Mouse (Mus musculus) lung, embryonic 14.5 days (tissue): ENCODE data around the gene Adam17. TPM values are rescaled to one million over a fixed set of nuclear protein-coding genes. Genes with fewer than 3 reads are reported as not detected.

Experiments
- ATAC-seq: fragments of 200-750 bp; cut with Nextera tagmentation; 2 replicates; pipeline ENCODE4 v1.8.0; 2017; ENCODE audit warnings: mild to moderate bottlenecking, moderate TSS enrichment, moderate library complexity; ENCODE audit not compliant: insufficient read depth
- DNase-seq: peaks from one replicate; pipeline ENCODE4 v3.0.0-alpha.2; 2015
- H3K27ac ChIP-seq: fragments of 300-500 bp; sonication (generic); 2 replicates; pipeline ENCODE4 v1.5.1; 2014; ENCODE audit warnings: low read depth, mild to moderate bottlenecking, moderate library complexity
- H3K27me3 ChIP-seq: fragments of 300-500 bp; sonication (generic); 2 replicates; pipeline ENCODE4 v1.6.1; 2014; ENCODE audit warnings: low read length, control low read depth; ENCODE audit not compliant: insufficient read depth
- H3K36me3 ChIP-seq: fragments of 300-500 bp; sonication (generic); 2 replicates; pipeline ENCODE4 v1.6.1; 2014; ENCODE audit warnings: control low read depth; ENCODE audit not compliant: insufficient read depth
- H3K4me1 ChIP-seq: fragments of 300-500 bp; sonication (generic); 2 replicates; pipeline ENCODE4 v1.6.1; 2014; ENCODE audit warnings: antibody characterized with exemption, control low read depth; ENCODE audit not compliant: insufficient read depth
- H3K4me2 ChIP-seq: fragments of 300-500 bp; sonication (generic); 2 replicates; pipeline ENCODE4 v1.6.1; 2014; ENCODE audit warnings: mild to moderate bottlenecking
- H3K4me3 ChIP-seq: fragments of 300-500 bp; sonication (generic); 2 replicates; pipeline ENCODE4 v1.5.1; 2014; ENCODE audit warnings: low read depth, low read length
- H3K9ac ChIP-seq: fragments of 300-500 bp; sonication (generic); 2 replicates; pipeline ENCODE4 v1.6.1; 2014
- H3K9me3 ChIP-seq: fragments of 300-500 bp; sonication (generic); 2 replicates; pipeline ENCODE4 v1.6.1; 2016; ENCODE audit warnings: low read depth, low read length, control low read depth
- CTCF ChIP-seq: IDR thresholded peaks from 2 replicates; pipeline ENCODE4 v1.5.1; 2016; ENCODE audit warnings: antibody characterized with exemption, low read depth
- WGBS: fragments of 180-500 bp; shearing (Covaris S2); extraction: QIAGEN DNeasy Blood & Tissue Kit; methylation state at CpG from one replicate; pipeline ENCODE4 v1.1.7; 2014; 5-methylcytosine and 5-hydroxymethylcytosine counted together
- polyA plus RNA-seq: library from polyadenylated mRNA; unstranded; fragments of >200 nt; fragmentation: Nextera tagmentation; extraction: Ambion mirVana; gene quantifications from 2 replicates; pipeline ENCODE4 v1.2.1, GENCODE M21; 2014

Adam17 gene
- polyA plus RNA-seq, 1 experiment from 2014 or later, result 45.5 TPM

GRCm38 (mm10) chr12:21312201-21312600 is 61.2 kb downstream of the Adam17 start:
- Histone ChIP-seq H3K9ac (no peak overlapping the region), H3K27me3 (no peaks in the 10 kb centered on the region), H3K4me3 (no peak overlapping the region), H3K9me3 (no peaks in the 10 kb centered on the region), H3K4me1 (0 out of 2 replicates have a peak, but pooled peaks cover 2% of the 10 kb centered on the region), H3K4me2 (no peak overlapping the region), H3K36me3 (peaks cover 78% of the 10 kb centered on the region), H3K27ac (no peak overlapping the region)
- TF ChIP-seq CTCF, result no peak
- DNase-seq (no peak), ATAC-seq (no peak)
- 80% methylated on average over 5 of the region's 5 CpGs for WGBS

GRCm38 (mm10) chr12:21306721-21307120 is 66.7 kb downstream of the Adam17 start:
- H3K9me3 ChIP-seq, result no peaks in the 10 kb centered on the region
- peaks cover 96% of the 10 kb centered on the region for H3K36me3 ChIP-seq
- no peak for ATAC-seq
- WGBS, result 83% methylated on average over 4 of the region's 4 CpGs
- no peak overlapping the region for H3K4me2 ChIP-seq
- DNase-seq, result no peak
- no peaks in the 10 kb centered on the region for H3K4me1 ChIP-seq
- H3K27ac ChIP-seq, result no peak overlapping the region
- TF ChIP-seq CTCF, result no peak
- no peak overlapping the region for H3K9ac ChIP-seq
- H3K4me3 ChIP-seq, result no peak overlapping the region
- no peaks in the 10 kb centered on the region for H3K27me3 ChIP-seq

- 90% methylated on average over 4 of the region's 4 CpGs for WGBS
- Histone ChIP-seq H3K9ac (no peak overlapping the region), H3K27ac (no peak overlapping the region), H3K36me3 (peaks cover 96% of the 10 kb centered on the region), H3K9me3 (no peaks in the 10 kb centered on the region), H3K4me1 (no peaks in the 10 kb centered on the region), H3K4me3 (no peak overlapping the region), H3K27me3 (no peaks in the 10 kb centered on the region), H3K4me2 (no peak overlapping the region)
- TF ChIP-seq CTCF, result no peak
- DNase-seq (no peak), ATAC-seq (no peak)
Observed at GRCm38 (mm10) chr12:21305741-21306140, 67.7 kb downstream of the Adam17 start.

GRCm38 (mm10) chr12:21302361-21302783 is 71.1 kb downstream of the Adam17 start:
- no peak for TF ChIP-seq CTCF
- ATAC-seq, result no peak
- Histone ChIP-seq H3K4me3 (no peak overlapping the region), H3K9ac (no peak overlapping the region), H3K4me2 (no peak overlapping the region), H3K9me3 (no peaks in the 10 kb centered on the region), H3K36me3 (peaks cover 88% of the 10 kb centered on the region), H3K27me3 (no peaks in the 10 kb centered on the region), H3K4me1 (no peaks in the 10 kb centered on the region), H3K27ac (no peak overlapping the region)
- DNase-seq, result no peak
- 75% methylated on average over 5 of the region's 5 CpGs for WGBS

- H3K4me1 ChIP-seq, result no peaks in the 10 kb centered on the region
- no peak for TF ChIP-seq CTCF
- H3K27me3 ChIP-seq, result no peaks in the 10 kb centered on the region
- DNase-seq, result no peak
- H3K4me2 ChIP-seq, result no peak overlapping the region
- H3K9me3 ChIP-seq, result no peaks in the 10 kb centered on the region
- no peak overlapping the region for H3K4me3 ChIP-seq
- no peak overlapping the region for H3K27ac ChIP-seq
- no peak overlapping the region for H3K9ac ChIP-seq
- ATAC-seq, result no peak
- H3K36me3 ChIP-seq, result peaks cover 88% of the 10 kb centered on the region
- WGBS, result 55% methylated on average over 8 of the region's 8 CpGs
Observed at GRCm38 (mm10) chr12:21301932-21302331, 71.5 kb downstream of the Adam17 start.

- ATAC-seq, result no peak
Observed at GRCm38 (mm10) chr12:21301324-21301723, 72.1 kb downstream of the Adam17 start.

GRCm38 (mm10) chr12:21298856-21299255 is 74.6 kb downstream of the Adam17 start:
- Histone ChIP-seq H3K27ac (no peak overlapping the region), H3K4me2 (no peak overlapping the region), H3K36me3 (peaks cover 87% of the 10 kb centered on the region), H3K4me3 (no peak overlapping the region), H3K9me3 (no peaks in the 10 kb centered on the region), H3K9ac (no peak overlapping the region), H3K27me3 (no peaks in the 10 kb centered on the region), H3K4me1 (no peaks in the 10 kb centered on the region)
- 87% methylated on average over 11 of the region's 11 CpGs for WGBS
- ATAC-seq (no peak), DNase-seq (no peak)
- TF ChIP-seq CTCF, result no peak

More at GRCm38 (mm10) chr12:21301324-21301723, 72.1 kb downstream of the Adam17 start:
- no peak for TF ChIP-seq CTCF
- Histone ChIP-seq H3K4me2 (no peak overlapping the region), H3K9me3 (no peaks in the 10 kb centered on the region), H3K4me3 (no peak overlapping the region), H3K27me3 (no peaks in the 10 kb centered on the region), H3K36me3 (peaks cover 87% of the 10 kb centered on the region), H3K27ac (no peak overlapping the region), H3K9ac (no peak overlapping the region), H3K4me1 (no peaks in the 10 kb centered on the region)
- WGBS, result 79% methylated on average over 7 of the region's 7 CpGs
- no peak for DNase-seq

GRCm38 (mm10) chr12:21289651-21290050 is 83.8 kb downstream of the Adam17 start:
- no peak for TF ChIP-seq CTCF
- peaks cover 49% of the 10 kb centered on the region for H3K36me3 ChIP-seq
- DNase-seq (peak; percentile 11), ATAC-seq (no peak)
- no peaks in the 10 kb centered on the region for H3K4me1 ChIP-seq
- no peaks in the 10 kb centered on the region for H3K27me3 ChIP-seq
- 61% methylated on average over 6 of the region's 6 CpGs for WGBS
- H3K4me2 ChIP-seq, result no peak overlapping the region
- H3K4me3 ChIP-seq, result no peak overlapping the region
- no peak overlapping the region for H3K27ac ChIP-seq
- H3K9me3 ChIP-seq, result no peaks in the 10 kb centered on the region
- H3K9ac ChIP-seq, result no peak overlapping the region
